ENCODE assay signal across 21 mouse cellular contexts in the genomic region with DNA sequence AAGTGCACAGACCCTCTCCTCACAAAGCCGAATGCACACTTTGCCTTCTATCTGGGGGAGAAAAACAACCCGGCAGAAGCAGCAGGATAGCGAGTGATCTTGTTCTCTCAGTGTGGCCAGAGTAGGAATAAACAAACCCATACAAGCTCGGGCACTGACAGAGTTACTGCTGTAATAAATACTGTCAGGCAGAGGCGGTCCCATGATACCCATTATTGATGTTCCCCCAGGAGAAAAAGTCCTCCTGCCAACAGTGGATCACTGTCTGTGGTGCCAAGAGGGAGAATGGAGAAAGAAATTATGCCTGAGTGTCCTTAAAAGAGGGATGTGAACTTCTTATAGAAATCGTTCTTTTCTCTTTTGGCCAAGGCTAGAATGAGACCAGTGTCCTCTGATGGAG.
DNase-seq lines count a peak whose midpoint lies in the region; ATAC-seq lines count a peak whose summit lies in the region.
"Had no signal": no experiment of that assay in that cellular context is flagged by ENCODE, and none has a peak within 500 bp of the region (broad histone marks: within the 10 kb centered on the region; RNA-seq: fewer than 3 reads in every experiment).

No protein-coding gene starts in this region.

- peak; percentile 43; the same call in 1 of the 2 replicates for ATAC-seq in neural tube, embryonic 13.5 days (ENCODE audit: low read depth)
- peak; percentile 68 for ATAC-seq in neural tube, embryonic 14.5 days (ENCODE audit: low read depth)
- peak; percentile 63; the same call in 1 of the 2 replicates for ATAC-seq in neural tube, embryonic 15.5 days (ENCODE audit: low FRiP score)
- ATAC-seq in hindbrain, embryonic 14.5 days (ENCODE audit: low FRiP score), result no peak
- ATAC-seq: activated CD4-positive, CD25-positive, alpha-beta regulatory T cell, adult 4 months; CD4-positive, CD25-positive, alpha-beta regulatory T cell, adult 4 months; Patski had no signal

- no peak overlapping the region for H3K9ac ChIP-seq in neural tube, embryonic 13.5 days
- H3K9ac ChIP-seq in neural tube, embryonic 14.5 days (replicated peaks; ENCODE audit: low read depth, low read length), result no peak overlapping the region
- H3K9ac ChIP-seq in neural tube, embryonic 15.5 days (replicated peaks), result no peak overlapping the region
- no peak overlapping the region for H3K9ac ChIP-seq in hindbrain, embryonic 14.5 days

- H3K27ac ChIP-seq in neural tube, embryonic 13.5 days (replicated peaks), result no peak overlapping the region
- no peak overlapping the region for H3K27ac ChIP-seq in neural tube, embryonic 14.5 days (ENCODE audit: low read depth, low read length)
- no peak overlapping the region; the same call in 1 of the 2 replicates for H3K27ac ChIP-seq in neural tube, embryonic 15.5 days (replicated peaks)
- H3K27ac ChIP-seq in hindbrain, embryonic 14.5 days, result no peak overlapping the region

- H3K9me3 ChIP-seq in neural tube, embryonic 13.5 days, result no peaks in the 10 kb centered on the region
- H3K9me3 ChIP-seq in neural tube, embryonic 14.5 days (ENCODE audit: control insufficient read depth, low read length), result no peaks in the 10 kb centered on the region
- no peaks in the 10 kb centered on the region for H3K9me3 ChIP-seq in neural tube, embryonic 15.5 days (replicated peaks)
- no peaks in the 10 kb centered on the region for H3K9me3 ChIP-seq in hindbrain, embryonic 14.5 days (ENCODE audit: control insufficient read depth, low read length)
- H3K9me3 ChIP-seq: G1E had no signal

- peaks cover 22% of the 10 kb centered on the region for H3K4me1 ChIP-seq in neural tube, embryonic 13.5 days (replicated peaks)
- H3K4me1 ChIP-seq in neural tube, embryonic 14.5 days (ENCODE audit: control insufficient read depth, insufficient read depth, low read length), result no peaks in the 10 kb centered on the region; the same call in 1 of the 2 replicates
- H3K4me1 ChIP-seq in neural tube, embryonic 15.5 days, result peaks cover 23% of the 10 kb centered on the region
- no peaks in the 10 kb centered on the region; the same call in 1 of the 2 replicates for H3K4me1 ChIP-seq in hindbrain, embryonic 14.5 days (replicated peaks; ENCODE audit: control insufficient read depth, insufficient read depth, low read length)

- no peaks in the 10 kb centered on the region for H3K27me3 ChIP-seq in neural tube, embryonic 13.5 days
- H3K27me3 ChIP-seq in neural tube, embryonic 14.5 days (ENCODE audit: control insufficient read depth, insufficient read depth, low read length), result no peaks in the 10 kb centered on the region
- H3K27me3 ChIP-seq in neural tube, embryonic 15.5 days (replicated peaks), result no peaks in the 10 kb centered on the region
- H3K27me3 ChIP-seq in hindbrain, embryonic 14.5 days (ENCODE audit: control insufficient read depth, insufficient read depth, low read length), result no peaks in the 10 kb centered on the region
- H3K27me3 ChIP-seq: CH12.LX had no signal

- DNase-seq in neural tube, embryonic 10.5 days (ENCODE audit: extremely low spot score, low spot score), result no peak
- DNase-seq in hindbrain, embryonic 14.5 days (ENCODE audit: low spot score), result no peak
- no peak for DNase-seq in layer of hippocampus, adult 8-10 months (ENCODE audit: low spot score in 2 of 2)
- DNase-seq: adrenal gland, adult 2 months; adrenal gland, adult 8-10 months; adrenal gland, postnatal 10 days; adrenal gland, postnatal 14 days; adrenal gland, postnatal 25 days; adrenal gland, postnatal 36 days; B cell, adult 2 months; cerebellum, adult 11 months; cerebellum, adult 11-12 months; cerebellum, adult 18-20 months had no signal

- no peak overlapping the region for H3K4me3 ChIP-seq in neural tube, embryonic 13.5 days
- no peak overlapping the region for H3K4me3 ChIP-seq in neural tube, embryonic 14.5 days (ENCODE audit: low read depth, low read length)
- H3K4me3 ChIP-seq in neural tube, embryonic 15.5 days (replicated peaks), result no peak overlapping the region
- no peak overlapping the region for H3K4me3 ChIP-seq in hindbrain, embryonic 14.5 days (replicated peaks; ENCODE audit: low read length)

- no peak overlapping the region for H3K4me2 ChIP-seq in neural tube, embryonic 13.5 days
- no peak overlapping the region for H3K4me2 ChIP-seq in neural tube, embryonic 14.5 days (ENCODE audit: low read depth, low read length)
- H3K4me2 ChIP-seq in neural tube, embryonic 15.5 days, result no peak overlapping the region
- no peak overlapping the region for H3K4me2 ChIP-seq in hindbrain, embryonic 14.5 days (replicated peaks)

- WGBS in neural tube, embryonic 13.5 days, result 35% methylated on average over 6 of the region's 6 CpGs
- WGBS in neural tube, embryonic 14.5 days, result 33% methylated on average over 6 of the region's 6 CpGs
- WGBS in neural tube, embryonic 15.5 days, result 36% methylated on average over 6 of the region's 6 CpGs
- 76% methylated on average over 6 of the region's 6 CpGs for WGBS in hindbrain, embryonic 14.5 days

- no peaks in the 10 kb centered on the region for H3K36me3 ChIP-seq in neural tube, embryonic 13.5 days
- no peaks in the 10 kb centered on the region for H3K36me3 ChIP-seq in neural tube, embryonic 14.5 days (ENCODE audit: control insufficient read depth, insufficient read depth, low read length)
- H3K36me3 ChIP-seq in neural tube, embryonic 15.5 days, result no peaks in the 10 kb centered on the region
- H3K36me3 ChIP-seq in hindbrain, embryonic 14.5 days (replicated peaks; ENCODE audit: control insufficient read depth, insufficient read depth), result no peaks in the 10 kb centered on the region
- H3K36me3 ChIP-seq: G1E had no signal
